Mouse (Mus musculus) heart, adult 2 months (tissue): Measurements from ENCODE around the gene Pax7.

Experiments used
- CTCF ChIP-seq: fragments of 200-600 bp; IDR thresholded peaks from 2 replicates; pipeline ENCODE4 v1.8.1; 2022; ENCODE audit warnings: antibody characterized with exemption, mild to moderate bottlenecking, moderate library complexity
- EP300 ChIP-seq: fragments of 200-500 bp; IDR thresholded peaks from 2 replicates; pipeline ENCODE4 v1.6.1; 2011; ENCODE audit warnings: low read depth, low read length, control low read depth; ENCODE audit not compliant: insufficient read depth

DNA sequence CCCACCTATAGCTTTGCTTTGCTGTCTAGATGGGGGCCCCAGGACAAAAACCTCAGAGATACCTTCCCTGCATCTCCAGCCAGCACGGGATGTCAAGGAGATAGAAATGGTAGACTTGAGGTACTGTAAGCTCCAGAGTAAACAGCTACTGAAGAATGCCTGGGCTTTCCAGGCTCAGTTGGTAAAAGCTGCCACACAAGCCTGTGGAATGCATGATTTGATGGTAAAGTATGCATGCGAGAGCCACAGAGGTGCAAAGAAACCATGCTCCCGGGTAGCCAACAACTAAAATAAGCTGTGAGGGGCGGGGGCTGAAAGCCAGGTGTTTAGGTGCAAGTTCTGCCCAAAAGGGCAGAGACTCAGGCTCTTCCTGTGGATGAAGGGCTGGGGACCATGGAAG, 130.4 kb downstream of the Pax7 start:
- TF ChIP-seq EP300 (no peak), CTCF (no peak)
